Mouse (Mus musculus): ENCODE results near the gene Hist1h4c. TPM values are rescaled to one million over a fixed set of nuclear protein-coding genes. Genes with fewer than 3 reads are reported as not detected.
A peak's percentile ranks its signal among the peaks of the same experiment; 100 is the strongest.
"Not testable (repeated sequence)": the region's sequence is repeated elsewhere in the genome, so short reads cannot be mapped to it uniquely, and the experiment has no call there.

Gene Hist1h4c
- total RNA-seq, 2 experiments from 2014 or later, result 109 to 126 TPM

DNA sequence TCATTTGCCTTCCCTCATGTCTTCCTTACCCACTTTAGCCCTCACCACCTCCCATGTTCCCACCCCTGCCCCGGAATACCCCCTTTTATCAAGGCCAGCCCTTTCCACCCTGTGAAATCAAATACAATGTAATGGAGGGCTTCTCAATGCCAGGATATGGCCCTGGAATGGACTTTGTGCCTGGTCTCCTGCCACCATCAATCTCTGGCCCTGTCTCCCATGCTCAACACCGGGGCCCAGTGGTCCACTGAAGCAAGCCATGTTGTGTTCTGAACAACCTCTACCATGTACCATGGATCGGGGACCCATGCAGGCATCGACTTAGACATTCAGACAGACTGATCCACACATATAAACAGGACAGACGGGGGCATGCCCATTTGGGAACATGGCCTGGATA, 31.5 kb upstream of the Hist1h4c start:
- DNase-seq, result no peak
- intact Hi-C loops (cut with DNase I), result no loop called here

GRCm38 (mm10) chr13:23729192-23729525, 30.9 kb upstream of the Hist1h4c start:
- intact Hi-C loops (cut with DNase I), result no loop called here
- DNase-seq, result no peak

GRCm38 (mm10) chr13:23728472-23729191, 30.4 kb upstream of the Hist1h4c start:
- intact Hi-C loops (cut with DNase I), result no loop called here
- DNase-seq, result no peak

DNA sequence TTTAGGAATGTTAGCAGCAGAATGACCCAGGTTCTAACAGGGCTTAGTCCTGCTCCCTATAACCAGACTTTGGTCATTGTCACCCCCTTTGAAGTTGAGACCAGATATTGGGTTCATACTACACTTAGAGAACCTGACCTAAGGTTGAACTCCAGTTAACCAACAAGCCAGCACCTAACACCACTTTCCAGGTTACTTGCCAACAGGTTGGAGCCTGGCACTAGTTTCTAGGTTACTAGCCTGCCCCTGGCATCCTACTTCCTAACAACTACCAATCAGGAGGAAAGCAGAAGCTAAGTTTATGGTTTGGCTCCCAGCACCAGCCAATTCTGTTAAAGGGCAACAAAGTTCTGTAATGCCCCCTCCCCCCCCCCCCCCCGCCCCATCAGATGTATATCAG, 27.0 kb upstream of the Hist1h4c start:
- intact Hi-C loops (cut with DNase I), result no loop called here

DNA sequence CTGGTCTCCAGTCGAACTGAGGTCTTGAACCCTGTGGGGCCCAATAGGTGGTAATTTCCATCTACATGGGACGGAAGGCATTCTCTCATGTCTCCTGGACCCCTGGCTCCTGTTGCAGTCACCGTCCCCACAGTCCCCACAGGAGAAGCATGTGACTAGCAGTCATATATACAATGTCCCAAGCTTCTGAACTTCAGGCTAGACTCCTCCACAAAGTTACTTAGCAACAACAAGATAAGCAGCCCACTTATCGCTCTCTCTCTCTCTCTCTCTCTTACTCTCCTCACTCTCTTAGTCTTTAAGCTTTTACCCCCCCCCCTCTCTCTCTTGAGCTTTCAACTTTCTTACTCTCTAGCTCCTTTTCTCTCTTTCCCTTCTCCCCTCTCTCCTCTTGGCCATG, 26.0 kb upstream of the Hist1h4c start:
- DNase-seq, result no peak
- intact Hi-C loops (cut with DNase I), result no loop called here

More for the DNA sequence above, 27.0 kb upstream of the Hist1h4c start:
- no peak for DNase-seq

- DNase-seq; intact Hi-C loops (cut with DNase I): not testable (repeated sequence)
Measured at GRCm38 (mm10) chr13:23717593-23718245, 19.5 kb upstream of the Hist1h4c start.

DNA sequence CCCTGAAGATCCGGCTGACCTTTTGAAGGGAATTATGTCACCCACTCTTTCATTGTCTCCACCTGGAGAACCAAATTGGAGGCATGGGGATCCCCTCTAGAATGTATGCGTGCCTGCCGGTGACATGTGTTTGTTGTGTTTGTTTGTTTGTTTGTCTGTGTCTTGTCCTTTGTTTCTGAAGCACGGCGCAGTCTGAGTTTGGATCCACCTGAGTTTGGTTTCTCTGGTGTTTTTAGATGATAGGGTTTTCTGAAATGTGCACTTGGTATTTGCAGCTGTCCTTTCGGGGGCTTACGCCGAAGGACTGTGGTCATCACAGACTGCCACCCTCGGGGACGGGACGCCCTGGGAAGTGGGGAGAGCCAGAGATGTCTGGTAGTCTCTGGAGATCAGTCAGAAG, 18.9 kb upstream of the Hist1h4c start:
- intact Hi-C loops (cut with DNase I), result no loop called here
- no peak for DNase-seq

DNA sequence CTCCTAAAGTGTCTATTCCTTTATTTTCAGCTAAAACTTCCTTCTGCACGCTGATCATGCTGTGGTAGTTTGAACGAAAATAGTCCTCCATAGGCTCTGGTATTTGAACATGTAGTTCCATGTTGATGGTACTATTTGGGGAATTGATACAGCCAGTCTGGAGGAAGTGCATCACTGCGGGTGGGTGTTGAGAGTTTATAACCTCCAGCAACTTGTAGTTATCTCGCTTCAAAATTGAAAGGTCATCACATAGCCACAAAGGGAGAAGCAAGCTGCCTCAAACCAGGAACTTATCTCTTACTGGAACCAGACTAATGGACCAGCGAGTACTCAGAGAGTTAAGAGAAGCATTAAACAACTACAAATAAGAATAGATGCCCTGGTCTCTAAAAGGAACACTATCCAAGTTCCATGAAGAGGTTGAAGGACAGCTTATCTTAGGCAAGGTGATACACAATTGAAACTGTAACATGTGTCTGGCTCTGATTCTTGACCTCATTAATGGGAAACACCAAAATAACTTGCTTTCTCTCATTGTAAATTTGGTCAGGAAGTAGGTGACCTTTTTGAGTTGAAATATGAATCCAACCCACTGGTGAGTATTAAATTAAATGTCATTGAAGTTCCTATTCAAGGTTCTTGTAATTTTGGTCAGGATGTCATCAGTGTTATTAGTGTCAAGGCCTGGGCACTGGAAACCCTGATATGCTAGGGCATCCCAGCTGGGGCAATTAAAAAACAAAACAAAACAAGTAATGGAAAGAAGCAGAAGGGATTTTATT, 18.2 kb upstream of the Hist1h4c start:
- DNase-seq, result no peak
- intact Hi-C loops (cut with DNase I), result no loop called here

- no peak for DNase-seq
Measured at GRCm38 (mm10) chr13:23710374-23711089, 12.3 kb upstream of the Hist1h4c start, which contains the start of gene Hfe. TSS of gene Hfe (minus strand) at chr13:23710854.

DNA sequence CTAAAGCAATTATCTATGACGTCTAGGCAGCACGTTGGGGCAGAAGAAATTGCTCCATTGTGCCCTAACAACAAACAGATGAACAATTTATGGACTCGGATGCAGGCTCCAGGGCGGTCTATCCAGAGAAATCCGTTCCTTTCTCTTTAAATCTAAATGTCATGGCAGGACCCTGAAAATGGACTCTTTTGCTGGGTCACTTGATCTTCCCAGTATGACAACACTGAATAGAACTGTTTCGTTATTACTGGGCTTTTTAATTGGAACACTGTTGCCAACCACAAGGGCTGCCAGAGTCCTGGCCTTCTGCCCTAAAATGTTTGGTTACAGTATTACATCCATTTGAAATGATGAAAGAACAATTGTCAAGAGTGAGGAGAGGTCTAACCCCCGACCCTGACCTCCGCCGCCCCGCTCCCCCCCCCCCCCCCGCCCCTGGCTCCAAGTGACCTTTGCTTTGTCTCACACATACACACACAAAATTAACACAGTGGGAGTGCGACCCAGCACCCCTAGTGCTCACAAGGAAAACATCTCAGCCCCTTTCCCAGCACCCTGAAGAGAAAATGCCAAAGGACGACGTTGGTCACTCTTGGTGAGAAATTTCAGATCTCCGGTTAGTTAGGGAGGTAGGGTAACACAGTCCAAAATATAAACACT, 11.6 kb upstream of the Hist1h4c start:
- intact Hi-C loops (cut with DNase I), result no loop called here
- no peak for DNase-seq

More at GRCm38 (mm10) chr13:23710374-23711089, 12.3 kb upstream of the Hist1h4c start, which contains the start of gene Hfe:
- intact Hi-C loops (cut with DNase I), result no loop called here

- no peak for DNase-seq
- intact Hi-C loops (cut with DNase I), result no loop called here
Measured at GRCm38 (mm10) chr13:23708654-23709053, 10.4 kb upstream of the Hist1h4c start.

DNA sequence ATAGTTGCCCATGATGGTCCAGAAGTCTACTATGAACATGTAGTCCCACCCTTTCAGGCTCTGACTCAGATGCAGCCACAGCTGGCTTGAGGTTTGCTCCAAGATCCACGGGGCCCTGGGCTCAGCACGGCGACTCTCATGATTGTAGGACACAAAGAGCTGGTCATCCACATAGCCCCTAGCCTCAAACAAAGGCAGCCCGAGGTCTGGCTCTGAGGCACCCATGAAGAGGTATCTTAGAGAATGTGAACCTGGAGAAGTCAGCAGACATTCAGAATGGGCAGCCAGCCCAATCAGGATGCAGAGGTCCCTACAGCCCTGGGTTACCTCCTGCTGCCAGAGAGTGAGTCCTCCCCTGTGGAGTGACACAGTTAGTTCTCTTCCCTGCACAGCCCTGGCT, 9.8 kb upstream of the Hist1h4c start:
- DNase-seq, result no peak
- intact Hi-C loops (cut with DNase I), result no loop called here

GRCm38 (mm10) chr13:23706771-23707170, 8.5 kb upstream of the Hist1h4c start:
- intact Hi-C loops (cut with DNase I), result no loop called here
- DNase-seq, result no peak

- no peak for DNase-seq
- intact Hi-C loops (cut with DNase I), result no loop called here
Measured at GRCm38 (mm10) chr13:23705751-23706356, 7.6 kb upstream of the Hist1h4c start.

DNA sequence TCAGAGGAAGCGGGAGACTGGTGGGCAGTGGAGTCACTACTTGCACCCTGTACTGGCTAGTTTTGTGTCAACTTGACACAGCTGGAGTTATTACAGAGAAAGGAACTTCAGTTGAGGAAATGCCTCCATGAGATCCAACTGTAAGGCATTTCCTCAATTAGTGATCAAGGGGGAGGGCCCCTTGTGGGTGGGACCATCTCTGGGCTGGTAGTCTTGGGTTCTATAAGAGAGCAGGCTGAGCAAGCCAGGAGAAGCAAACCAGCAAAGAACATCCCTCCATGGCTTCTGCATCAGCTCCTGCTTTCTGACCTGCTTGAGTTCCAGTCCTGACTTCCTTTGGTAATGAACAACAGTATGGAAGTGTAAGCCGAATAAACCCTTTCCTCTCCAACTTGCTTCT, 4.5 kb upstream of the Hist1h4c start:
- DNase-seq; intact Hi-C loops (cut with DNase I): not testable (repeated sequence)

DNA sequence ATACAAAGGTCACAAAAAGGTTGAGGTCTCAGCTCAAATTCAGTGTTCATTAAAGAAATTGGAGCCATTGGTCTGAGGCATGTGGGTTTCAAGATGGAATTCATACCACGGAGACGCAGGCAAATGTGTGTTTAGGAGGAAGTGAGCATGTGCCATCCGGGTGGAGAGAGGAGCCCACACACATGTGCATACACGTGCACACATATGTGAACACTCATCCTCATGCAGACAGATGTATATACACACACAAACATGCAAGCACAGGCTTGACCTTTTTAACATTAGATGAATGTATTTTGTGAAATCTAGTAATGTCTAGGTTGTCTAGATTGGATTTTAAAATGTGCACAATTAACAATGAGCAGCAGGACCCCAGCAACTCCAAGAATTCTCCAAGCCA, 4.0 kb upstream of the Hist1h4c start:
- no peak for DNase-seq
- intact Hi-C loops (cut with DNase I), result no loop called here

- DNase-seq, result peak; percentile 53
- intact Hi-C loops (cut with DNase I), result loop anchor here (2.0 kb wide), 1 partner anchor 32 kb away; no protein-coding TSS in a partner anchor
Measured at GRCm38 (mm10) chr13:23700786-23701520, 2.7 kb upstream of the Hist1h4c start.

DNA sequence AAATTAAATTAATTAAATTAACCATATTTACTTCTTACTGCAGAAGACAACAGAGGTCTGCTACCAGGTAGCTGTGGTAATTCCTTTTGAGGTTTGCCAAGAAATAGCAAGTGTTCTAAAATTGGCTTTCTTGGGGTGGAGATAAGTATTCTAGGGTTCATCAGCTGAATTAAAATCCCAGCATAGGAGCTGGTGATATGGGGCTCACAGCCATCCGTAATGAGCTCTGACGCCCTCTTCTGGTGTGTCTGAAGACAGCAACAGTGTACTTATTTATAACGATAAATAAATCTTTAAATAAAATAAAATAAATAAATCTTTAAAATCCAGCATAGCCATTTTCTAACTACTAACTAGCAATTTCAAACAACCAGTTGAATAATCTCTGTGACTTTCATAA, 1.5 kb upstream of the Hist1h4c start:
- no peak for DNase-seq
- intact Hi-C loops (cut with DNase I), result loop anchor here (2.0 kb wide), 1 partner anchor 33 kb away; no protein-coding TSS in a partner anchor

- DNase-seq, result no peak
- intact Hi-C loops (cut with DNase I), result no loop called here
Measured at GRCm38 (mm10) chr13:23698996-23699395, 742 bp upstream of the Hist1h4c start.
